Mouse (Mus musculus): ENCODE data around the gene Cops7b.

Gene Cops7b

DNA sequence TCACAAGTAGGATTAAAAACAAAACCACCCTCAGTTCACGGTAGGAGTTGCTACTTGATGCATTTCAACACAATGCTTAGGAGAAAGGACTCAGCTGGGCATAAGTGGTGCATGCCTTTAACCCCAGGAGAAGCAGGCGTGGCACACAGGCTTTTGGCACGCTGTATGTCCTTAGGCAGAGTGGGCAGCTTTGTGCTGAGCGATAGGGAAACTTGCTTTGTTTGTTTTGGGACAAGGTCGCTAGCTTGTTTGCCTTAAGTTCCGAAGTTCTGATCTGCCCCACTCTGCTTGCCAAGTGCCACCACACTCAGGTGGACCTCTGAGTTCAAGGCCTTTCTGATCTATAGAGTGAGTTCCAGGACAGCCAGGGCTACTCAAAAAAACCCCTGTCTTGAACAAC, 12.6 kb downstream of the Cops7b start:
- no peak for DNase-seq (ENCODE audit: extremely low read depth, insufficient read length, low spot score)

- DNase-seq (ENCODE audit: extremely low read depth, insufficient read length, low spot score), result no peak
Measured at GRCm38 (mm10) chr1:86596512-86596911, 13.8 kb downstream of the Cops7b start.

- DNase-seq (ENCODE audit: extremely low read depth, insufficient read length, low spot score), result no peak
Measured at GRCm38 (mm10) chr1:86598516-86598915, 15.8 kb downstream of the Cops7b start.

GRCm38 (mm10) chr1:86600117-86600516, 17.4 kb downstream of the Cops7b start:
- DNase-seq (ENCODE audit: extremely low read depth, insufficient read length, low spot score), result no peak

GRCm38 (mm10) chr1:86610954-86611353, 28.2 kb downstream of the Cops7b start:
- DNase-seq (ENCODE audit: extremely low read depth, insufficient read length, low spot score), result no peak

- DNase-seq (ENCODE audit: extremely low read depth, insufficient read length, low spot score), result no peak
Measured at GRCm38 (mm10) chr1:86612081-86612480, 29.4 kb downstream of the Cops7b start.

DNA sequence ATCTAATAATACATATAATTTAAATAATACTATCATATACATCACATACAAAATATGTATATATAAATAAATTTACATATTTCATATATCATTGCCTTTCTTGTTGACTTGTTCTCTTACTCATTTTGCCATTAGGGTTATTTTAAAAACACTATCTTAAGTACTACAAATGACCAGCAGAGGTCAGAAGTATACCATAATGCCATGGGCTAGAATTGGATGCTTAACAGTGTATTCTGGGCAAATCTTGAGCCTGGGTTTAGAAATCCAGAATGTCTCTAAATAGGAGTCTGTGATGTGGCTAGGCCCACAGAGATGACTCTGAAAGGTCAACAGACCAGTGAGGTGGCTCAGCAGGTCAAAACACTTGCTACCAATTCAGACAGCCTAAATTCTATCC, 31.6 kb downstream of the Cops7b start:
- DNase-seq (ENCODE audit: extremely low read depth, insufficient read length, low spot score), result no peak

- DNase-seq (ENCODE audit: extremely low read depth, insufficient read length, low spot score), result no peak
Measured at GRCm38 (mm10) chr1:86618454-86619125, 35.9 kb downstream of the Cops7b start.

DNA sequence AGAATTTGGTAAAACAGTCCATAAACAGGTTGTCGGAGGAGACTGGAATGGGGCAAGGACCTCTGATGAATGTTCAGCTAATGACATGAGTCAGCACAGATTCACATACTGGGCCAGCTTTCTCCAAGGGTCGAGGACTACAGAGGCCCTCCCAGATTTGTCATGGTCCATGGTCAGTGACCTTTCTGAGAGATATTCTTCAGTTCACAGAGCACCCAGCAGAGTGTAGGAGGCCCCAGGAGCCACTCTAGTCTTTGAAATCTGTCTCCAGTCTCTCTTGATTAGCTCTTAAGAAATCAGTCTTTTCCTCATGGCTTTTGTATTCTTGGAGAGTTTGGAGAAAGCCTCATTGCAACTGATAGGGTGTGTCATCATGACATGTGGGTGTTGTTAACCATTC, 39.6 kb downstream of the Cops7b start:
- peak; percentile 24 for DNase-seq (ENCODE audit: extremely low read depth, insufficient read length, low spot score)

GRCm38 (mm10) chr1:86623001-86624000, 40.6 kb downstream of the Cops7b start:
- DNase-seq (ENCODE audit: extremely low read depth, insufficient read length, low spot score), result peak; percentile 75

- no peak for DNase-seq (ENCODE audit: extremely low read depth, insufficient read length, low spot score)
Measured at GRCm38 (mm10) chr1:86628270-86628669, 45.6 kb downstream of the Cops7b start.

GRCm38 (mm10) chr1:86629936-86630335, 47.2 kb downstream of the Cops7b start:
- DNase-seq (ENCODE audit: extremely low read depth, insufficient read length, low spot score), result no peak

- DNase-seq (ENCODE audit: extremely low read depth, insufficient read length, low spot score), result no peak
Measured at GRCm38 (mm10) chr1:86630527-86630926, 47.8 kb downstream of the Cops7b start.

- DNase-seq (ENCODE audit: extremely low read depth, insufficient read length, low spot score), result no peak
Measured at GRCm38 (mm10) chr1:86632732-86633380, 50.2 kb downstream of the Cops7b start.

GRCm38 (mm10) chr1:86633434-86633833, 50.7 kb downstream of the Cops7b start:
- no peak for DNase-seq (ENCODE audit: extremely low read depth, insufficient read length, low spot score)

DNA sequence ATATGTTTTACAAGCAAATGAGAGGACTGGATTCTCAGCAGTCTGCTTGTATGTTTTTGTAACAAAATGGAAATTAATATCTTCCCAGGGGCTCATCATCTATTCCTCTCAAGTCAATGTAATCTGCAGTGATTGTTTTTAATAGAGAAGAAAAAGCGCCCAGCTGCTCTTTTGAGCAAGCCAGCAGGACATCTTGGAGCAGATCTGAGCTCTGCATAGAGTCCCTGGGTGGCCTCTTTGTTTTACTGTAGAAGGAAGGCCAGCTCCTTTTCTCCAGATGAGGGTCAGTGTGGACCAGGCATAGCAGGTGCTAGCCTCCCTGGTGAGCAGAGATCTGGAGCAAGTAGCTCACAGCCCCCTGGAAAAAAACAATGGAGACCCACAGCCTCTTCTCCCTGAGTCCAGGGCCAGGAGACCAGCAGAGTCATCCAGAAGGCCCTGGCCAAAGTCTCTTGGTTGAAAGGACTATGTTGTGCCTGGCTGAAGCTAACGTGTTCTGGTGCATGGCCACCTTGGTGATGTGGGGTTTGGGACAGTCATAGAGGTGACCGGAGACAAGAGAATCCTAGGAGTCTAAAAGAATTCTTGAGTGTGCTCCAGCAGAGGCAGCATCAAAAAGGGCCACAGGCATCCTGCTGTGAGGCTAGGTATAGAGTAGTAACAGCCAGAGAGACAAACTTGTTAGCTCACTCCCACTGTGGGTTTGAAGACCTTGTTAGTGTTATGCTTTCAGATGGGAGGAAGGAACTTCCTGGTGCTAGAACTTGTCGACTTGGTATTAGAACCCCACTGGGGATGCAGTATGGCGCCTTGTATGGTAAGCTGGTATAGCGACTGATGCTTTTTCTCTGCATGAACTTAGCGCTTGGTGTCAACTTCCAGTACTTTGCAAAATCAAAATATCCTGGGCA, 51.4 kb downstream of the Cops7b start:
- no peak for DNase-seq (ENCODE audit: extremely low read depth, insufficient read length, low spot score)

- no peak for DNase-seq (ENCODE audit: extremely low read depth, insufficient read length, low spot score)
Measured at GRCm38 (mm10) chr1:86634751-86635359, 52.2 kb downstream of the Cops7b start.

- DNase-seq (ENCODE audit: extremely low read depth, insufficient read length, low spot score), result no peak
Measured at GRCm38 (mm10) chr1:86643101-86643809, 60.6 kb downstream of the Cops7b start.

- DNase-seq (ENCODE audit: extremely low read depth, insufficient read length, low spot score), result no peak
Measured at GRCm38 (mm10) chr1:86647517-86647916, 64.8 kb downstream of the Cops7b start.
